Mouse (Mus musculus) forebrain, embryonic 14.5 days (tissue): Measurements from ENCODE around the gene 4930449I24Rik. TPM values are rescaled to one million over a fixed set of nuclear protein-coding genes. Genes with fewer than 3 reads are reported as not detected.
"Not testable (repeated sequence)": the region's sequence is repeated elsewhere in the genome, so short reads cannot be mapped to it uniquely, and the experiment has no call there.

Source experiments
- ATAC-seq: fragments of 200-750 bp; cut with Nextera tagmentation; 2 replicates; pipeline ENCODE4 v1.8.0; 2017; ENCODE audit warnings: mild to moderate bottlenecking, moderate library complexity
- DNase-seq: peaks from one replicate; pipeline ENCODE4 v3.0.0-alpha.2; 2015; ENCODE audit warnings: low spot score
- H3K27ac ChIP-seq: fragments of 300-500 bp; sonication (generic); 2 replicates; pipeline ENCODE4 v1.5.1; 2014; ENCODE audit warnings: low read depth, mild to moderate bottlenecking, control low read depth, low read length, moderate library complexity
- H3K27me3 ChIP-seq: fragments of 300-500 bp; sonication (generic); replicated peaks from 2 replicates; pipeline ENCODE4 v1.6.1; 2014; ENCODE audit warnings: low read length, control low read depth, mixed read lengths; ENCODE audit not compliant: control insufficient read depth, insufficient read depth
- H3K36me3 ChIP-seq: fragments of 300-500 bp; sonication (generic); 2 replicates; pipeline ENCODE4 v1.6.1; 2014; ENCODE audit warnings: low read length, control low read depth; ENCODE audit not compliant: control insufficient read depth, insufficient read depth
- H3K4me1 ChIP-seq: fragments of 300-500 bp; sonication (generic); 2 replicates; pipeline ENCODE4 v1.6.1; 2014; ENCODE audit warnings: antibody characterized with exemption, low read length, control low read depth; ENCODE audit not compliant: control insufficient read depth, insufficient read depth
- H3K4me2 ChIP-seq: fragments of 300-500 bp; sonication (generic); 2 replicates; pipeline ENCODE4 v1.6.1; 2014; ENCODE audit warnings: mild to moderate bottlenecking, control low read depth, low read length
- H3K4me3 ChIP-seq: fragments of 300-500 bp; sonication (generic); 2 replicates; pipeline ENCODE4 v1.5.1; 2014; ENCODE audit warnings: low read depth, low read length, control low read depth
- H3K9ac ChIP-seq: fragments of 300-500 bp; sonication (generic); 2 replicates; pipeline ENCODE4 v1.6.1; 2014; ENCODE audit warnings: mild to moderate bottlenecking, low read length, control low read depth, moderate library complexity
- H3K9me3 ChIP-seq: fragments of 300-500 bp; sonication (generic); replicated peaks from 2 replicates; pipeline ENCODE4 v1.6.1; 2016; ENCODE audit warnings: low read length, control low read depth, mixed read lengths; ENCODE audit not compliant: control insufficient read depth
- WGBS: fragments of 180-500 bp; shearing (Covaris S2); extraction: QIAGEN DNeasy Blood & Tissue Kit; methylation state at CpG from one replicate; pipeline ENCODE4 v1.1.7; 2014; 5-methylcytosine and 5-hydroxymethylcytosine counted together
- polyA plus RNA-seq: library from polyadenylated mRNA; unstranded; fragments of >200 nt; fragmentation: Nextera tagmentation; extraction: Ambion mirVana; gene quantifications from 2 replicates; pipeline ENCODE4 v1.2.1, GENCODE M21; 2014

4930449I24Rik gene
- not detected in 2 replicates for polyA plus RNA-seq

GRCm38 (mm10) chr5:146502099-146502498 lies at the start of gene 4930449I24Rik:
Gene 4930449I24Rik, plus strand, starts transcription at chr5:146502399.
- H3K27ac ChIP-seq, H3K27me3 ChIP-seq, H3K4me1 ChIP-seq, H3K9ac ChIP-seq, ATAC-seq, H3K4me3 ChIP-seq, H3K9me3 ChIP-seq, H3K36me3 ChIP-seq, DNase-seq, H3K4me2 ChIP-seq: not testable (repeated sequence)
- no CpG with 5 or more reads among the region's 5 CpGs for WGBS

- Histone ChIP-seq H3K9me3 (no peaks in the 10 kb centered on the region), H3K4me1 (no peaks in the 10 kb centered on the region), H3K36me3 (peaks cover 17% of the 10 kb centered on the region; the same call in 1 of the 2 replicates), H3K27me3 (no peaks in the 10 kb centered on the region), H3K9ac (no peak overlapping the region), H3K4me3 (no peak overlapping the region), H3K4me2 (no peak overlapping the region), H3K27ac (no peak overlapping the region)
- no peak for DNase-seq
- no peak for ATAC-seq
- WGBS = 93% methylated on average over 6 of the region's 6 CpGs
Observed at GRCm38 (mm10) chr5:146453556-146453955, 48.6 kb upstream of the 4930449I24Rik start.

DNA sequence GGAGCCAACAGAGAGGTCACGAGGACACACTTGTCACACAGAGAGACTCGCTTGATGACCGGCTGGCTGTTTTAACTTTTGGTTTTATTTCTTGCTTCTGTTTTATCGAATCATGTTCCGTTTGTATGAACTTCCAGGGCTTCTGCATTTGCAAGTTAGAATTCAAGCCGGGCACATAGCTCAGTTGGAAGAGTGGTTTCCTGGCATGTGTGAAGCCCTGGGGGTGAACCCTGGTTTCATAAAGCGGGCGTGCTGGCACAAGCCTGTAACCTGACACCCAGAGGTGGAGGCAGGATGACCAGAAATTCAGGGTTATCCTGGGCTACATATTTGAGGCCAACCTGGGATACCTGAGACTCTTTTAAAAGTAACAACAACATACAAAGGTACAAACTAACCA lies 40.6 kb upstream of the 4930449I24Rik start:
- WGBS = 92% methylated on average over 8 of the region's 8 CpGs
- Histone ChIP-seq H3K4me3 (no peak overlapping the region), H3K36me3 (peaks cover 22% of the 10 kb centered on the region; the same call in 1 of the 2 replicates), H3K27ac (no peak overlapping the region), H3K4me2 (no peak overlapping the region), H3K27me3 (no peaks in the 10 kb centered on the region), H3K9ac (no peak overlapping the region), H3K4me1 (no peaks in the 10 kb centered on the region), H3K9me3 (no peaks in the 10 kb centered on the region)
- DNase-seq (no peak), ATAC-seq (no peak)

DNA sequence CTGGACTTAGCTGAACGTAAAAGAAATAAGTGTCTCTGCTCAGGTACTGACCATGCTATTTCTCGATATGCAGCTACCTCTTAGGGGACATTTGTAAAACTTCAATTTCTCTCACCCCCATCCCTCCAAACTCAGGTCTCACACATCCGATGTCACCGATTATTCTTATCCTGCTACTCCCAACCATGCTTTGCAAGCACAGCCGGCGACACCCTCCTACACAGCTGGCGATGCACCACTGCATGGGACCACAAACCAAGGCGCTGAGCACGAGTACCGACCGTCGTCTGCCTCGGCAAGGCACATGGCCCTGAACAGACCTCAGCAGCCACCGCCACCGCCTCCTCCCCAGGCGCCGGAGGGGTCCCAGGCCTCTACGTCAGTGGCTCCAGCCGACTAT lies 35.5 kb upstream of the 4930449I24Rik start:
- Histone ChIP-seq H3K36me3 (peaks cover 12% of the 10 kb centered on the region), H3K9me3 (no peaks in the 10 kb centered on the region), H3K27ac (no peak overlapping the region), H3K9ac (no peak overlapping the region), H3K4me3 (no peak overlapping the region), H3K27me3 (no peaks in the 10 kb centered on the region), H3K4me1 (no peaks in the 10 kb centered on the region), H3K4me2 (no peak overlapping the region)
- WGBS = 94% methylated on average over 19 of the region's 19 CpGs
- DNase-seq = no peak
- no peak for ATAC-seq

- no peak overlapping the region for H3K27ac ChIP-seq
- H3K4me2 ChIP-seq = no peak overlapping the region
- 90% methylated on average over 9 of the region's 9 CpGs for WGBS
- ATAC-seq = no peak
- H3K36me3 ChIP-seq = peaks cover 9% of the 10 kb centered on the region
- no peaks in the 10 kb centered on the region for H3K9me3 ChIP-seq
- no peaks in the 10 kb centered on the region for H3K4me1 ChIP-seq
- no peak overlapping the region for H3K4me3 ChIP-seq
- DNase-seq = no peak
- H3K27me3 ChIP-seq = no peaks in the 10 kb centered on the region
- H3K9ac ChIP-seq = no peak overlapping the region
Observed at GRCm38 (mm10) chr5:146468311-146468710, 33.9 kb upstream of the 4930449I24Rik start.

GRCm38 (mm10) chr5:146470821-146471220 lies 31.4 kb upstream of the 4930449I24Rik start:
- Histone ChIP-seq H3K36me3 (peaks cover 9% of the 10 kb centered on the region), H3K4me1 (no peaks in the 10 kb centered on the region), H3K27ac (no peak overlapping the region), H3K27me3 (no peaks in the 10 kb centered on the region), H3K9me3 (no peaks in the 10 kb centered on the region), H3K4me3 (no peak overlapping the region), H3K4me2 (no peak overlapping the region), H3K9ac (no peak overlapping the region)
- 87% methylated on average over 9 of the region's 9 CpGs for WGBS
- ATAC-seq (no peak), DNase-seq (no peak)

- Histone ChIP-seq H3K9ac (no peak overlapping the region), H3K4me3 (no peak overlapping the region), H3K4me1 (no peaks in the 10 kb centered on the region), H3K4me2 (no peak overlapping the region), H3K27me3 (no peaks in the 10 kb centered on the region), H3K9me3 (no peaks in the 10 kb centered on the region), H3K27ac (no peak overlapping the region), H3K36me3 (peaks cover 9% of the 10 kb centered on the region)
- DNase-seq (no peak), ATAC-seq (no peak)
- 94% methylated on average over 5 of the region's 5 CpGs for WGBS
Observed at GRCm38 (mm10) chr5:146471311-146471710, 30.9 kb upstream of the 4930449I24Rik start.

- ATAC-seq (no peak), DNase-seq (no peak)
- Histone ChIP-seq H3K27me3 (no peaks in the 10 kb centered on the region), H3K9ac (no peak overlapping the region), H3K9me3 (no peaks in the 10 kb centered on the region), H3K4me1 (no peaks in the 10 kb centered on the region), H3K4me3 (no peak overlapping the region), H3K27ac (no peak overlapping the region), H3K4me2 (no peak overlapping the region), H3K36me3 (peaks cover 8% of the 10 kb centered on the region)
- WGBS = 94% methylated on average over 12 of the region's 12 CpGs
Observed at GRCm38 (mm10) chr5:146471821-146472220, 30.4 kb upstream of the 4930449I24Rik start.

DNA sequence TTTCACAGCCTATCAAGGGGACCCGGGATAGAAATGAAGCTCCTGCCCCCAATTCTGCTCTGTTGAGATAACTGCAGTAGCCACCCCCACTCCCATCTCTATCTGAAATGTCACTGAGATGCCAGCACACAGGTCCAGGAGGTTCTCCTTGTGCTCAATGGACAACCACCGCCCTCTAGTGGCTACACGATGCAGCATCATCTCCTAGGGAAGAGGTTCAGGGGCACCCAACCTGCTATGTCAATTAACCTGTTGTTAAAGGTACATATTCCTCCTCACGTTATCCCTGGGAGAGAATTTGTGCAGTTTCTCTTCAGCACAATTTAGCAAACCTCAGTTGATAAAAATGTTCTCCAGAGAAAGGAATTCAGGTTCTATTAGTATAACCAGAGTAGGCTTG lies 22.6 kb upstream of the 4930449I24Rik start:
- not testable (repeated sequence) for ATAC-seq, H3K4me3 ChIP-seq, H3K4me1 ChIP-seq, H3K9me3 ChIP-seq, H3K27me3 ChIP-seq, H3K36me3 ChIP-seq, H3K4me2 ChIP-seq, DNase-seq, H3K27ac ChIP-seq, H3K9ac ChIP-seq
- WGBS = 14% methylated on average over 4 of the region's 4 CpGs
